Mouse (Mus musculus): ENCODE measurements at regions not wholly inside any gene's neighbourhood (a gene's known extent, or its start where the extent isn't known, plus 50 kb on each side); places are given as distances from the start of the nearest gene placed in this dataset.

DNA sequence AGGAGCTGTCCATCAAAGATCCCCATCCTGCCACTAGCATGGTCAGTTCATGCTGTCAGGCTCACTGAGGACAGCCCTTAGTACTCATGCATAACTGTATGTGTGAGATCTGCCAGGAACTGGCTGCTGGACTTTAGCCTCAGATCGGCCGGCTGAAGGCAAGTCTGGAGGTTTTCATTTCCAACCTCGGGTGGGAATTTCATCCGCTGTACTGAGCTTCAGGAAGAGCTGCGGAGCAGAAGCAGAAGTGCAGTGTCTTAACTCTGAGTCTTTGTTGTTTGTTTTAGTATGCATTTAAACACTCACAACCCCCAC, 99.6 kb upstream of the Ccnd2 start:
- TF ChIP-seq CTCF (IDR thresholded peaks at IDR 0.05; ENCODE audit: low read depth) (no peak), EP300 (IDR thresholded peaks at IDR 0.05; ENCODE audit: low read depth) (no peak)

Measured in liver, postnatal 0 days (tissue).